Mouse (Mus musculus) liver, embryonic 14.5 days (tissue): ENCODE measurements around the gene Acvr1b. TPM values are rescaled to one million over a fixed set of nuclear protein-coding genes. Genes with fewer than 3 reads are reported as not detected.

ENCODE experiments used
- ATAC-seq: fragments of 200-750 bp; cut with Nextera tagmentation; 2 replicates; pipeline ENCODE4 v1.8.0; 2017; ENCODE audit warnings: moderate number of reproducible peaks, mild to moderate bottlenecking, moderate library complexity; ENCODE audit not compliant: insufficient read depth
- DNase-seq, 3 experiments: peaks; one replicate each; pipeline ENCODE4 v3.0.0-alpha.2; 2012 to 2013; ENCODE audit warnings: low read depth in 3 of 3, low spot score in 3 of 3
- H3K27ac ChIP-seq: fragments of 300-500 bp; sonication (generic); 2 replicates; pipeline ENCODE4 v1.5.1; 2014; ENCODE audit warnings: moderate library complexity, mild to moderate bottlenecking, control low read depth, inconsistent platforms
- H3K27me3 ChIP-seq: fragments of 300-500 bp; sonication (generic); 2 replicates; pipeline ENCODE4 v1.6.1; 2014; ENCODE audit warnings: mild to moderate bottlenecking, low read length, moderate library complexity; ENCODE audit not compliant: control insufficient read depth, insufficient read depth
- H3K36me3 ChIP-seq: fragments of 300-500 bp; sonication (generic); replicated peaks from 2 replicates; pipeline ENCODE4 v1.6.1; 2014; ENCODE audit warnings: low read depth; ENCODE audit not compliant: control insufficient read depth, insufficient read depth
- H3K4me1 ChIP-seq, 2 experiments: fragments of 200-500 bp in 1 of 2; fragments of 300-500 bp in 1 of 2; sonication (generic) in 1 of 2; replicated peaks; 2 replicates each; pipeline ENCODE4 v1.6.1; 2012 to 2014; ENCODE audit warnings: antibody characterized with exemption in 1 of 2, inconsistent platforms in 1 of 2, low read length in 1 of 2; ENCODE audit not compliant: control insufficient read depth in 2 of 2, insufficient read depth in 2 of 2
- H3K4me2 ChIP-seq: fragments of 300-500 bp; sonication (generic); 2 replicates; pipeline ENCODE4 v1.6.1; 2014; ENCODE audit warnings: low read depth, mild to moderate bottlenecking, control low read depth, moderate library complexity
- H3K4me3 ChIP-seq, 2 experiments: fragments of 200-500 bp in 1 of 2; fragments of 300-500 bp in 1 of 2; sonication (generic) in 1 of 2; 2 replicates each; pipeline ENCODE4 v1.5.1; 2012 to 2014; ENCODE audit warnings: low read depth in 2 of 2, low read length in 2 of 2, mild to moderate bottlenecking in 2 of 2, control low read depth in 1 of 2, inconsistent platforms in 1 of 2, moderate library complexity in 1 of 2; ENCODE audit not compliant: insufficient read depth in 1 of 2
- H3K9ac ChIP-seq: fragments of 300-500 bp; sonication (generic); replicated peaks from 2 replicates; pipeline ENCODE4 v1.6.1; 2014; ENCODE audit warnings: mild to moderate bottlenecking, control low read depth, moderate library complexity
- H3K9me3 ChIP-seq: fragments of 300-500 bp; sonication (generic); 2 replicates; pipeline ENCODE4 v1.6.1; 2016; ENCODE audit warnings: low read length, mixed read lengths; ENCODE audit not compliant: control insufficient read depth
- CTCF ChIP-seq: IDR thresholded peaks from 2 replicates; pipeline ENCODE4 v1.5.1; 2016; ENCODE audit warnings: antibody characterized with exemption, low read depth, control low read depth
- EP300 ChIP-seq: IDR thresholded peaks from 2 replicates; pipeline ENCODE4 v1.6.1; 2016; ENCODE audit warnings: antibody characterized with exemption, low read depth
- WGBS: fragments of 180-500 bp; shearing (Covaris S2); extraction: QIAGEN DNeasy Blood & Tissue Kit; methylation state at CpG from one replicate; pipeline ENCODE4 v1.1.7; 2014; ENCODE audit not compliant: insufficient replicate concordance; 5-methylcytosine and 5-hydroxymethylcytosine counted together
- polyA plus RNA-seq, 2 experiments: library from polyadenylated mRNA; depleted of rRNA in 1 of 2; stranded (reverse) in 1 of 2; unstranded in 1 of 2; fragments of >200 nt; fragmentation: Nextera tagmentation in 1 of 2; extraction: Ambion mirVana in 1 of 2; gene quantifications; 2 replicates each; pipeline versions ENCODE4 v1.2.1 to v1.2.3; 2012 to 2014

The Acvr1b gene
- polyA plus RNA-seq, 2 experiments, result 1.3 to 3.2 TPM

GRCm38 (mm10) chr15:101221298-101222104 is 47.6 kb downstream of the Acvr1b start:
- peaks cover 41% of the 10 kb centered on the region for H3K27me3 ChIP-seq
- DNase-seq (peak in 1 of 3 experiments; percentile 42), ATAC-seq (peak; percentile 39; the same call in 1 of the 2 replicates)
- H3K4me1 ChIP-seq, result no peaks in the 10 kb centered on the region
- 5% methylated on average over 14 of the region's 14 CpGs for WGBS
- no peaks in the 10 kb centered on the region for H3K36me3 ChIP-seq
- no peak overlapping the region for H3K27ac ChIP-seq
- H3K9me3 ChIP-seq, result no peaks in the 10 kb centered on the region
- H3K9ac ChIP-seq, result no peak overlapping the region
- H3K4me2 ChIP-seq, result peak overlapping the region; percentile 44
- no peak for TF ChIP-seq EP300
- peak; percentile 78 for TF ChIP-seq CTCF
- H3K4me3 ChIP-seq, result no peak overlapping the region; a peak in 1 of 4 replicates

GRCm38 (mm10) chr15:101222897-101223482 is 49.1 kb downstream of the Acvr1b start:
- no peak overlapping the region for H3K9ac ChIP-seq
- no peak overlapping the region for H3K4me3 ChIP-seq
- no peak for ATAC-seq
- H3K27me3 ChIP-seq, result peaks cover 41% of the 10 kb centered on the region
- DNase-seq, result no peak
- no peak for TF ChIP-seq CTCF
- TF ChIP-seq EP300, result no peak
- no peak overlapping the region for H3K27ac ChIP-seq
- WGBS, result 24% methylated on average over 13 of the region's 13 CpGs
- no peaks in the 10 kb centered on the region for H3K4me1 ChIP-seq
- no peaks in the 10 kb centered on the region for H3K9me3 ChIP-seq
- H3K4me2 ChIP-seq, result no peak overlapping the region
- H3K36me3 ChIP-seq, result no peaks in the 10 kb centered on the region

GRCm38 (mm10) chr15:101223596-101223995 is 49.7 kb downstream of the Acvr1b start:
- no peaks in the 10 kb centered on the region for H3K36me3 ChIP-seq
- H3K4me3 ChIP-seq, result no peak overlapping the region
- peaks cover 41% of the 10 kb centered on the region for H3K27me3 ChIP-seq
- no peaks in the 10 kb centered on the region for H3K9me3 ChIP-seq
- H3K27ac ChIP-seq, result no peak overlapping the region
- TF ChIP-seq CTCF (no peak), EP300 (no peak)
- 7% methylated on average over 5 of the region's 5 CpGs for WGBS
- no peak overlapping the region for H3K9ac ChIP-seq
- no peaks in the 10 kb centered on the region for H3K4me1 ChIP-seq
- DNase-seq, result no peak
- peak overlapping the region; percentile 67 for H3K4me2 ChIP-seq
- ATAC-seq, result no peak

GRCm38 (mm10) chr15:101224006-101224906 is 50.4 kb downstream of the Acvr1b start, which contains the start of gene Grasp:
Gene Grasp (plus strand): TSS chr15:101224188.
- Histone ChIP-seq H3K36me3 (no peaks in the 10 kb centered on the region), H3K4me2 (peak within 1 kb of the TSS; percentile 67), H3K4me3 (peak within 1 kb of the TSS; percentile 53 to 54), H3K9ac (no peak within 1 kb of the TSS), H3K27me3 (peaks cover 41% of the 10 kb centered on the region), H3K9me3 (no peaks in the 10 kb centered on the region), H3K4me1 (no peaks in the 10 kb centered on the region), H3K27ac (no peak within 1 kb of the TSS)
- TF ChIP-seq EP300 (no peak), CTCF (no peak)
- WGBS, result under 1% methylated on average over 63 of the region's 77 CpGs
- ATAC-seq, result peak; percentile 64
- no peak for DNase-seq

- WGBS, result 4% methylated on average over 14 of the region's 14 CpGs
These were observed 51.1 kb downstream of the Acvr1b start for GRCm38 (mm10) chr15:101224977-101225376.

More at GRCm38 (mm10) chr15:101224977-101225376, 51.1 kb downstream of the Acvr1b start:
- Histone ChIP-seq H3K27me3 (peaks cover 41% of the 10 kb centered on the region), H3K4me1 (no peaks in the 10 kb centered on the region), H3K9ac (no peak overlapping the region), H3K9me3 (no peaks in the 10 kb centered on the region), H3K4me3 (peak overlapping the region in 1 of 2 experiments; percentile 53; a peak in 3 of 4 replicates), H3K4me2 (peak overlapping the region; percentile 67), H3K36me3 (no peaks in the 10 kb centered on the region), H3K27ac (no peak overlapping the region)
- TF ChIP-seq CTCF, result no peak
- TF ChIP-seq EP300, result no peak
- no peak for DNase-seq
- ATAC-seq, result no peak
